Mouse (Mus musculus) erythroblast, embryonic 14.5 days (primary cell): ENCODE measurements around the gene Cd151.

Source experiments
- GATA1 ChIP-seq: IDR thresholded peaks from 2 replicates; pipeline ENCODE4 v1.6.1; 2012; ENCODE audit warnings: low read length, inconsistent platforms, mixed read lengths
- TAL1 ChIP-seq: IDR thresholded peaks from 3 replicates; pipeline ENCODE4 v1.6.1; 2012; ENCODE audit warnings: low read length, inconsistent platforms, mixed read lengths

DNA sequence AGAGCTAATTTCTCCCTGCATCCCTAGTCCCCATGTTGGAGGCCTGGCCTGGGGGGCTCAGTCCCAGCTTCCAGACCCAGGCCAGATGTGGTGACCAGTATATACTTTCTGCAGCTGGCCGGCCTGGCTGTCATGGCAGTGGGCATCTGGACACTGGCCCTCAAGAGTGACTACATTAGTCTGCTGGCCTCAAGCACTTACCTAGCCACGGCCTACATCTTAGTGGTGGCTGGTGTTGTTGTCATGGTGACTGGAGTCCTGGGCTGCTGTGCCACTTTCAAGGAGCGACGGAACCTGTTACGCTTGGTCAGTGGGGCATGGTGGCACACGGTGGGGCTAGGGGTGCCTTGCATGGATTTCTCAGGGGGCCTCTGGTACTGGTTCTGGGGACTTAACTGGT, 2.2 kb downstream of the Cd151 start:
- TF ChIP-seq GATA1 = no peak
- no peak for TF ChIP-seq TAL1
